Mouse (Mus musculus): Measurements from ENCODE around the gene Plpp6. TPM values are rescaled to one million over a fixed set of nuclear protein-coding genes. Genes with fewer than 3 reads are reported as not detected.

The Plpp6 gene
- polyA plus RNA-seq, 1 experiment from 2014 or later, result 6.2 TPM

GRCm38 (mm10) chr19:28967652-28968051, 3.9 kb downstream of the Plpp6 start, which contains the start of gene 4430402I18Rik:
Gene 4430402I18Rik, minus strand, starts transcription at chr19:28967800.
- Histone ChIP-seq H3K36me3 (ENCODE audit: control insufficient read depth, insufficient read depth, low read length) (no peaks in the 10 kb centered on the region), H3K27me3 (ENCODE audit: control insufficient read depth, insufficient read depth, low read length) (no peaks in the 10 kb centered on the region), H3K4me1 (ENCODE audit: control insufficient read depth, insufficient read depth, low read length) (peaks cover 13% of the 10 kb centered on the region; the same call in 1 of the 2 replicates), H3K27ac (ENCODE audit: low read depth, low read length) (no peak within 1 kb of the TSS), H3K9me3 (replicated peaks; ENCODE audit: control insufficient read depth, low read length) (no peaks in the 10 kb centered on the region), H3K4me2 (peak within 1 kb of the TSS; percentile 44), H3K9ac (ENCODE audit: low read depth, low read length) (no peak within 1 kb of the TSS), H3K4me3 (ENCODE audit: low read depth, low read length) (no peak within 1 kb of the TSS)
- WGBS (ENCODE audit: insufficient replicate concordance), result 9% methylated on average over 11 of the region's 11 CpGs
- ATAC-seq (replicated peaks; ENCODE audit: insufficient number of reproducible peaks, low FRiP score, low TSS enrichment), result no peak

- Histone ChIP-seq H3K9me3 (replicated peaks; ENCODE audit: control insufficient read depth, low read length) (no peaks in the 10 kb centered on the region), H3K27me3 (ENCODE audit: control insufficient read depth, insufficient read depth, low read length) (no peaks in the 10 kb centered on the region), H3K9ac (ENCODE audit: low read depth, low read length) (no peak overlapping the region), H3K4me3 (ENCODE audit: low read depth, low read length) (no peak overlapping the region), H3K4me1 (ENCODE audit: control insufficient read depth, insufficient read depth, low read length) (peaks cover 13% of the 10 kb centered on the region; the same call in 1 of the 2 replicates), H3K4me2 (no peak overlapping the region; the same call in 1 of the 2 replicates), H3K36me3 (ENCODE audit: control insufficient read depth, insufficient read depth, low read length) (no peaks in the 10 kb centered on the region), H3K27ac (ENCODE audit: low read depth, low read length) (no peak overlapping the region)
- ATAC-seq (replicated peaks; ENCODE audit: insufficient number of reproducible peaks, low FRiP score, low TSS enrichment), result no peak
- WGBS (ENCODE audit: insufficient replicate concordance), result 73% methylated on average over 4 of the region's 4 CpGs
Observed at GRCm38 (mm10) chr19:28968178-28968577, 4.4 kb downstream of the Plpp6 start.

- ATAC-seq (replicated peaks; ENCODE audit: insufficient number of reproducible peaks, low FRiP score, low TSS enrichment), result no peak
- Histone ChIP-seq H3K9me3 (replicated peaks; ENCODE audit: control insufficient read depth, low read length) (no peaks in the 10 kb centered on the region), H3K27me3 (ENCODE audit: control insufficient read depth, insufficient read depth, low read length) (no peaks in the 10 kb centered on the region), H3K27ac (ENCODE audit: low read depth, low read length) (no peak overlapping the region), H3K4me3 (ENCODE audit: low read depth, low read length) (no peak overlapping the region), H3K4me1 (ENCODE audit: control insufficient read depth, insufficient read depth, low read length) (peaks cover 13% of the 10 kb centered on the region; the same call in 1 of the 2 replicates), H3K36me3 (ENCODE audit: control insufficient read depth, insufficient read depth, low read length) (no peaks in the 10 kb centered on the region), H3K9ac (ENCODE audit: low read depth, low read length) (no peak overlapping the region), H3K4me2 (no peak overlapping the region)
- 80% methylated on average over 5 of the region's 5 CpGs for WGBS (ENCODE audit: insufficient replicate concordance)
Observed at GRCm38 (mm10) chr19:28969231-28969630, 5.5 kb downstream of the Plpp6 start.

- Histone ChIP-seq H3K4me2 (no peak overlapping the region), H3K4me1 (ENCODE audit: control insufficient read depth, insufficient read depth, low read length) (peaks cover 7% of the 10 kb centered on the region; the same call in 1 of the 2 replicates), H3K4me3 (ENCODE audit: low read depth, low read length) (no peak overlapping the region), H3K9ac (ENCODE audit: low read depth, low read length) (no peak overlapping the region), H3K9me3 (replicated peaks; ENCODE audit: control insufficient read depth, low read length) (no peaks in the 10 kb centered on the region), H3K27me3 (ENCODE audit: control insufficient read depth, insufficient read depth, low read length) (peaks cover 3% of the 10 kb centered on the region; the same call in 1 of the 2 replicates), H3K27ac (ENCODE audit: low read depth, low read length) (no peak overlapping the region), H3K36me3 (ENCODE audit: control insufficient read depth, insufficient read depth, low read length) (no peaks in the 10 kb centered on the region)
- ATAC-seq (replicated peaks; ENCODE audit: insufficient number of reproducible peaks, low FRiP score, low TSS enrichment), result no peak
- 46% methylated on average over 11 of the region's 11 CpGs for WGBS (ENCODE audit: insufficient replicate concordance)
Observed at GRCm38 (mm10) chr19:28970251-28970650, 6.5 kb downstream of the Plpp6 start.

- Histone ChIP-seq H3K9ac (ENCODE audit: low read depth, low read length) (peak overlapping the region; percentile 29; the same call in 1 of the 2 replicates), H3K36me3 (ENCODE audit: control insufficient read depth, insufficient read depth, low read length) (no peaks in the 10 kb centered on the region), H3K4me2 (peak overlapping the region; percentile 73), H3K4me3 (ENCODE audit: low read depth, low read length) (peak overlapping the region; percentile 46), H3K27ac (ENCODE audit: low read depth, low read length) (no peak overlapping the region), H3K4me1 (ENCODE audit: control insufficient read depth, insufficient read depth, low read length) (no peaks in the 10 kb centered on the region), H3K9me3 (replicated peaks; ENCODE audit: control insufficient read depth, low read length) (no peaks in the 10 kb centered on the region), H3K27me3 (ENCODE audit: control insufficient read depth, insufficient read depth, low read length) (peaks cover 3% of the 10 kb centered on the region; the same call in 1 of the 2 replicates)
- WGBS (ENCODE audit: insufficient replicate concordance), result 16% methylated on average over 35 of the region's 35 CpGs
- ATAC-seq (replicated peaks; ENCODE audit: insufficient number of reproducible peaks, low FRiP score, low TSS enrichment), result no peak
Observed at GRCm38 (mm10) chr19:28974862-28975611, 11.3 kb downstream of the Plpp6 start.

- H3K4me1 ChIP-seq (ENCODE audit: control insufficient read depth, insufficient read depth, low read length), result no peaks in the 10 kb centered on the region
- H3K4me3 ChIP-seq (ENCODE audit: low read depth, low read length), result no peak overlapping the region
- WGBS (ENCODE audit: insufficient replicate concordance), result 69% methylated on average over 7 of the region's 7 CpGs
- no peak overlapping the region for H3K4me2 ChIP-seq
- H3K9ac ChIP-seq (ENCODE audit: low read depth, low read length), result no peak overlapping the region
- no peaks in the 10 kb centered on the region for H3K27me3 ChIP-seq (ENCODE audit: control insufficient read depth, insufficient read depth, low read length)
- H3K36me3 ChIP-seq (ENCODE audit: control insufficient read depth, insufficient read depth, low read length), result no peaks in the 10 kb centered on the region
- H3K27ac ChIP-seq (ENCODE audit: low read depth, low read length), result no peak overlapping the region
- no peak for ATAC-seq (replicated peaks; ENCODE audit: insufficient number of reproducible peaks, low FRiP score, low TSS enrichment)
- H3K9me3 ChIP-seq (replicated peaks; ENCODE audit: control insufficient read depth, low read length), result no peaks in the 10 kb centered on the region
Observed at GRCm38 (mm10) chr19:28982617-28983016, 18.9 kb downstream of the Plpp6 start.

GRCm38 (mm10) chr19:28989515-28989914, 25.8 kb downstream of the Plpp6 start:
- H3K4me1 ChIP-seq (ENCODE audit: control insufficient read depth, insufficient read depth, low read length), result peaks cover 8% of the 10 kb centered on the region; the same call in 1 of the 2 replicates
- H3K9ac ChIP-seq (ENCODE audit: low read depth, low read length), result peak overlapping the region; percentile 93
- H3K27ac ChIP-seq (ENCODE audit: low read depth, low read length), result peak overlapping the region; percentile 92; the same call in 1 of the 2 replicates
- H3K36me3 ChIP-seq (ENCODE audit: control insufficient read depth, insufficient read depth, low read length), result peaks cover 5% of the 10 kb centered on the region
- H3K4me2 ChIP-seq, result peak overlapping the region; percentile 67
- WGBS (ENCODE audit: insufficient replicate concordance), result 52% methylated on average over 8 of the region's 8 CpGs
- H3K9me3 ChIP-seq (replicated peaks; ENCODE audit: control insufficient read depth, low read length), result no peaks in the 10 kb centered on the region
- no peak for ATAC-seq (replicated peaks; ENCODE audit: insufficient number of reproducible peaks, low FRiP score, low TSS enrichment)
- H3K4me3 ChIP-seq (ENCODE audit: low read depth, low read length), result peak overlapping the region; percentile 77
- no peaks in the 10 kb centered on the region for H3K27me3 ChIP-seq (ENCODE audit: control insufficient read depth, insufficient read depth, low read length)

- Histone ChIP-seq H3K9ac (ENCODE audit: low read depth, low read length) (peak within 1 kb of the TSS; percentile 93), H3K27me3 (ENCODE audit: control insufficient read depth, insufficient read depth, low read length) (no peaks in the 10 kb centered on the region), H3K27ac (ENCODE audit: low read depth, low read length) (peak within 1 kb of the TSS; percentile 92), H3K4me3 (ENCODE audit: low read depth, low read length) (peak within 1 kb of the TSS; percentile 77), H3K9me3 (replicated peaks; ENCODE audit: control insufficient read depth, low read length) (no peaks in the 10 kb centered on the region), H3K4me1 (ENCODE audit: control insufficient read depth, insufficient read depth, low read length) (peaks cover 8% of the 10 kb centered on the region; the same call in 1 of the 2 replicates), H3K36me3 (ENCODE audit: control insufficient read depth, insufficient read depth, low read length) (peaks cover 11% of the 10 kb centered on the region), H3K4me2 (peak within 1 kb of the TSS; percentile 67)
- peak; percentile 98 for ATAC-seq (replicated peaks; ENCODE audit: insufficient number of reproducible peaks, low FRiP score, low TSS enrichment)
- WGBS (ENCODE audit: insufficient replicate concordance), result under 1% methylated on average over 37 of the region's 37 CpGs
Observed at GRCm38 (mm10) chr19:28990194-28990589, 26.4 kb downstream of the Plpp6 start, which contains the start of gene Cdc37l1. Gene Cdc37l1, plus strand, starts transcription at chr19:28990352.

All from heart, embryonic 11.5 days (tissue).